Mouse (Mus musculus) bone marrow macrophage, adult 2 months (primary cell): ENCODE data around the gene Chaf1a. TPM values are rescaled to one million over a fixed set of nuclear protein-coding genes. Genes with fewer than 3 reads are reported as not detected.
A peak's percentile ranks its signal among the peaks of the same experiment; 100 is the strongest.

ENCODE experiments used
- H3K27ac ChIP-seq: 2 replicates; pipeline ENCODE4 v1.5.1; 2012; ENCODE audit warnings: low read depth, low read length; ENCODE audit not compliant: insufficient read depth
- H3K4me1 ChIP-seq: 2 replicates; pipeline ENCODE4 v1.6.1; 2012; ENCODE audit warnings: low read length; ENCODE audit not compliant: control insufficient read depth, insufficient read depth
- H3K4me3 ChIP-seq: 2 replicates; pipeline ENCODE4 v1.5.1; 2012; ENCODE audit warnings: mild to moderate bottlenecking, low read length, moderate library complexity; ENCODE audit not compliant: insufficient read depth
- CTCF ChIP-seq: IDR thresholded peaks from 2 replicates; pipeline ENCODE4 v1.5.1; 2012; ENCODE audit warnings: low read depth, mild to moderate bottlenecking, low read length, moderate library complexity
- POLR2A ChIP-seq: IDR thresholded peaks from 2 replicates; pipeline ENCODE4 v1.6.1; 2012; ENCODE audit warnings: mild to moderate bottlenecking, low read depth, low read length, borderline replicate concordance
- polyA plus RNA-seq: library from polyadenylated mRNA; stranded (reverse); fragments of >200 nt; gene quantifications from 2 replicates; pipeline ENCODE4 v1.2.4, GENCODE M21; 2012; ENCODE audit not compliant: missing spikeins, insufficient read depth, insufficient read length

Gene Chaf1a
- 11.5 and 14.1 TPM in 2 replicates for polyA plus RNA-seq

GRCm38 (mm10) chr17:56040030-56040856, at the start of gene Chaf1a:
Chaf1a (plus strand) TSS chr17:56040439.
- H3K4me1 ChIP-seq, result peaks cover 16% of the 10 kb centered on the region
- peak within 1 kb of the TSS; percentile 69 for H3K4me3 ChIP-seq
- H3K27ac ChIP-seq, result peak within 1 kb of the TSS; percentile 52
- TF ChIP-seq CTCF (no peak), POLR2A (0 out of 2 replicates have a peak, but pooled peaks have one; percentile 37)

- Histone ChIP-seq H3K4me3 (no peak overlapping the region), H3K27ac (no peak overlapping the region), H3K4me1 (no peaks in the 10 kb centered on the region)
- no peak for TF ChIP-seq CTCF
- TF ChIP-seq POLR2A, result no peak
Observed at GRCm38 (mm10) chr17:55996007-55996406, 44.2 kb upstream of the Chaf1a start.

GRCm38 (mm10) chr17:55999794-56000499, 40.3 kb upstream of the Chaf1a start:
- TF ChIP-seq POLR2A (no peak), CTCF (no peak)
- H3K4me3 ChIP-seq, result no peak overlapping the region
- no peak overlapping the region for H3K27ac ChIP-seq
- 0 out of 2 replicates have a peak, but pooled peaks cover 2% of the 10 kb centered on the region for H3K4me1 ChIP-seq

GRCm38 (mm10) chr17:56003000-56003399, 37.2 kb upstream of the Chaf1a start:
- TF ChIP-seq POLR2A, result no peak
- TF ChIP-seq CTCF, result no peak
- no peak overlapping the region for H3K27ac ChIP-seq
- H3K4me3 ChIP-seq, result no peak overlapping the region
- H3K4me1 ChIP-seq, result peaks cover 5% of the 10 kb centered on the region

GRCm38 (mm10) chr17:56005415-56006061, 34.7 kb upstream of the Chaf1a start, which contains the start of the genes Stap2 and Mpnd:
Stap2 (minus strand) TSS chr17:56005584.
Mpnd (plus strand) TSS chr17:56005711.
- Histone ChIP-seq H3K4me3 (no peak within 1 kb of the TSS), H3K4me1 (peaks cover 9% of the 10 kb centered on the region), H3K27ac (no peak within 1 kb of the TSS)
- TF ChIP-seq CTCF, result no peak
- TF ChIP-seq POLR2A, result no peak

GRCm38 (mm10) chr17:56006956-56007355, 33.3 kb upstream of the Chaf1a start:
- Histone ChIP-seq H3K4me1 (peaks cover 7% of the 10 kb centered on the region), H3K4me3 (no peak overlapping the region), H3K27ac (no peak overlapping the region)
- TF ChIP-seq POLR2A, result no peak
- no peak for TF ChIP-seq CTCF

- TF ChIP-seq POLR2A, result no peak
- no peak for TF ChIP-seq CTCF
- Histone ChIP-seq H3K27ac (peak overlapping the region; percentile 14; the same call in 1 of the 2 replicates), H3K4me1 (peaks cover 7% of the 10 kb centered on the region), H3K4me3 (peak overlapping the region; percentile 27)
Observed at GRCm38 (mm10) chr17:56007444-56008355, 32.5 kb upstream of the Chaf1a start.

GRCm38 (mm10) chr17:56008356-56009087, 31.7 kb upstream of the Chaf1a start:
- Histone ChIP-seq H3K4me1 (peaks cover 7% of the 10 kb centered on the region), H3K27ac (peak overlapping the region; percentile 63), H3K4me3 (peak overlapping the region; percentile 76)
- TF ChIP-seq CTCF (0 out of 2 replicates have a peak, but pooled peaks have one; percentile 14), POLR2A (no peak)
